Mouse (Mus musculus) NIH3T3 (cell line): ENCODE measurements around the gene Cdk14.
"Not testable (repeated sequence)": the region's sequence is repeated elsewhere in the genome, so short reads cannot be mapped to it uniquely, and the experiment has no call there.

Experiments
- DNase-seq: peaks from one replicate; pipeline ENCODE4 v3.0.0-alpha.2; 2012; ENCODE audit warnings: low read depth

Cdk14 gene

DNA sequence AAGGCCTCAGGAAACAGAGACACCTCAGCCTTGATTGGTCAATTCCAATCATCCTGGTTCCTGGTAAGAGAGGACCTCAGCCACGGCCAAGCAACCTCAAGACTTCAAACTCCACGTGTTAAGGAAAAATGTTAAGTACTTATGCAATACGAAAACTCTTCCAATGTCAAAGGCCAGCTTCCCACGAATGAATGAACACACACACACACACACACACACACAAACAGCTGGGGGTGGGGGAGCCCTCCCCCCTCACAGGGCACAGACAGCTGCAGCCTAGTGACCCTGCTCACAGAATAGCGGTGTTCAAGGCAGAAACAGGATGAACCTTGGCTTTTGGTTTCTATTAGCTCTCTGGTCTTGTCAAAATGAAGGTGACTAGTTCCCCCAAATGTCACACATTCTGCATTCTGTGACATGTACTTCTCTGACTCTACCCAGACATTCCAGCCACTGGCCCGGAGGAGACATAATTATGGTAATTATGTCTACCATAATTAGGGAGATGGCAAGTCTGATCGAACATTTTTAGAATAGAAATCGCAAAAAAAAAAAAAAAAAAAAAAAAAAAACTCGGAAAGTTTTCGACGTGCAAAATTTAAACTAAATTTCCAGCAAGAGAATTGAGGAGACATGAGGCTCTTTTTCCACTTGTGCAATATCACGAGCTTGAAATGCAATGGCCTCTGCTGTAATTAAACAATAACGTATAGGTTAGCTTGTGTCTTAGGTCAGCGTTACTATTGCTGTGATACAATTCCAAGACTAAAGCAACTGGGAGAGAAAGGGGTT, 54.6 kb downstream of the Cdk14 start:
- DNase-seq: no peak

GRCm38 (mm10) chr5:5361684-5362083, 58.4 kb downstream of the Cdk14 start:
- DNase-seq: no peak

DNA sequence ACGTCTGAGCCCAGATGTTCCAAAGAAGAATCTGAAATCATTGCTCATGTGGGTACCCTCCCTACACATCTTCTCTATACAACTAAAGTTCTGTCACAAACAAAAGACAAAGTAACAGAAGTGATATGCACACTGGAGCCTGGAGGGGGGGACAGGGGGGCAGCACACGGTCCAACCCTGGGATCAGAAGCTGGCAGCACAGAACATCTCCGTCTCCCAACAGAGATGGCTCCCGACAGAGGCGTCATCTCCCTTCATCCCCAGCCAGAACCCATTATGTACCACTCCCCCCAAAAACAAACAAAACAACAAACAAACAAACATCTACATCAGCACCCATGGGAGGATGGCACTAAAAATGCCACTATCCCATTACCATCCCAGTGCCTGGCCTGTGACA, 59.8 kb downstream of the Cdk14 start:
- DNase-seq: no peak

DNA sequence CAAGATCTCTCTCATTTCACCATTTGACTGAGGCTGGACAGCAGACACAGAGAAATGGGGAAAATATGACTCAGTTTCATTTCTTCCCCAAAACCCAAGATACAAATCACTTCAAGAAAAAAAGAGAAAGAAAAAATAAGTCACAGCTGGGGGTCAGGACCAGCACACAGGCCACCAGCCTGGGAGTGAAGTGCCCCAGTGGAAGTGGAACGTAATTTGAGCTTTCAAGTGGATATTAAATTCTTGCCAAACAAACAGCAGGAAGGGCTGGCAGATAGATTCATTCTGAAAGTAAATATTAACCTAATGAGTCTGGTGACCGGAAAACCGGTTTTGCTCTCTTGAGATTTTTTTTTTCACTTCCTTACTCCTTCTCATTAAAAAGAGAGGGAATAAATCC, 60.2 kb downstream of the Cdk14 start:
- DNase-seq: no peak

DNA sequence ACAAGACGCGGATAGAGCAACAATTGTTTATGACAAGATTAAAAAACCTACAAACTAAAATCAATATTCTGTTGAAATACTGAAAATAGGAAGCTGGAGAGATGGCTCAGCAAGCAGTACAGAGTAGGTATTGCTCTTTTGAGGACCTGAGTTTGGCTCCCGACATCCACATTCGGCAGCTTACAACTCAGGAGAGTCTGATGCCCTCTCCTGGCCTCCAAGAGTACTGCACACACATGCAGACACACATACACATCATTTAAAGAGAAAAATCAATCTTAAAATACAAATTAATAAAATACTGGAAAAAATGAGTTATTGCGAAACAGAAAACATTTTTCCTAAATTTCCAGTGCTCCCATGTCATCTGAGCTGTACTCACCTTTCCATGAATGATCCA, 60.7 kb downstream of the Cdk14 start:
- DNase-seq: no peak

GRCm38 (mm10) chr5:5358019-5358717, 61.9 kb downstream of the Cdk14 start:
- DNase-seq: no peak

DNA sequence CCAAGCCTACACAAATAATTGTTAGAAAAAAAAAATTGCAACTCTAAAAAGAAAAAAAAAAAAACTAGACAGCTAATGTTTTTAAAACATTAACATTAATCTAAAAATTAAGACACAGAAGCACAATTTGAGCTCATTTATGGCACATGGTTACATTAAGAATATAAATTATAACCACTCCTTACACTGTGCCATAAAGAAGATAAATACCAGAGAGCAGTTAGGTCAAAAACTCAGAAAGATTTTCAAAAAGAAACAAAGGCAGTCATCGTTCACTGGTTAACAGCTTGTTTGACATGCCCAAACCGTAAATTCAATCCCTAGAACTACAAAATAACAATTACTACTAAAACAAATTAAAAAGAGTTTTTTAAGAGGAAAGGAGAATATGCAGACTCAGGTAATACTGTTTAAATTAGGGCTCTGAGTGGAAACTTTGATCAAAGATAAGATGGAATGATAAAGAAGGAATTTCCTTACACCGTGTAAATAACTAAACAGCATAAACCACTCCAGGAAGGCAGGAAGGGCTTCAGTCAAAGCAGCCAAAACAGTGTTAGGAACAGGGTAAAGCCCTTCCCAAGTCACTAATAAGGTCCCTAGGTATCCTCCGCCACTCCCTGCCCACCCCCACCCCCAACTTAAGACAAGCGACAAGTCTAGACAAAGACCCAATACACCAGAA, 65.3 kb downstream of the Cdk14 start:
- no peak for DNase-seq

- DNase-seq: no peak
These were observed 66.2 kb downstream of the Cdk14 start for GRCm38 (mm10) chr5:5353946-5354345.

DNA sequence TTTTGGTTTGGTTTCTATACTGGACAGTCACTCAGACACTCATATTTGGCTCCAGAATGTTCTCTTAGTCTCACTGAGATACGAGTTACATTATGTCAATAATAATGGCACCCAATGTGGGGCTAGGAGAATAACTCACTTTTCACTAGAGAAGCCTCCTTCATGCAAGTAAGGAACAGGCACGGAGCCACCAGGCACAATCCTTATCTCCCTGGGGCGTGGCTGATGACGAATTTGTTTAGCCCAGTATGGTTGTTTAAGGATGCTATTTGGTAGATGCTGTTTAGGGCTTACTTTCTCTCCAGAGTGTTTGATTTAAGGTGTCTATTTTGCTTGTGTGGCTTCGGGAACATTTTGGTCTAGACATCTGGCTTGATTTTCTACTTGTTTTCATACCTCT, 75.5 kb downstream of the Cdk14 start:
- no peak for DNase-seq

- peak; percentile 26 for DNase-seq
These were observed 76.4 kb downstream of the Cdk14 start for GRCm38 (mm10) chr5:5343741-5344140.

DNA sequence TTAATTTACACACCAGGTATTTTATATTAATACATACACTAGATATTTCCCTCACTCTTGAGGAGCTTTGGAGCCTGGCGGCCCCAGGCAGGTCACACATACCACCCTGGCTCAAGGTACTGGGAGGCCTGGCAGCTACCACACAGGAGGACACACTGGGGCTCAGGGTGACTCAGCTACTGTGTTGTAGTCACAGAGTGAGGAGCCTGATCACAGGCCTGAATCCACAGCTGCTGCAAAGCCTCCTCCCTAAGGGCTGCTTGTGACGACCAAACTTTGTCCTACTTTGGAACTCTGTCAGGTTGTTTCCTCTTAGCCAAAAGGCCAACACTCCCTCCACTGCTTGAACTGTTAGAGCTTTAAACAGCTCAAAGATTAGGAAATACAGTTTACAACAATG, 76.8 kb downstream of the Cdk14 start:
- DNase-seq: peak; percentile 49

DNA sequence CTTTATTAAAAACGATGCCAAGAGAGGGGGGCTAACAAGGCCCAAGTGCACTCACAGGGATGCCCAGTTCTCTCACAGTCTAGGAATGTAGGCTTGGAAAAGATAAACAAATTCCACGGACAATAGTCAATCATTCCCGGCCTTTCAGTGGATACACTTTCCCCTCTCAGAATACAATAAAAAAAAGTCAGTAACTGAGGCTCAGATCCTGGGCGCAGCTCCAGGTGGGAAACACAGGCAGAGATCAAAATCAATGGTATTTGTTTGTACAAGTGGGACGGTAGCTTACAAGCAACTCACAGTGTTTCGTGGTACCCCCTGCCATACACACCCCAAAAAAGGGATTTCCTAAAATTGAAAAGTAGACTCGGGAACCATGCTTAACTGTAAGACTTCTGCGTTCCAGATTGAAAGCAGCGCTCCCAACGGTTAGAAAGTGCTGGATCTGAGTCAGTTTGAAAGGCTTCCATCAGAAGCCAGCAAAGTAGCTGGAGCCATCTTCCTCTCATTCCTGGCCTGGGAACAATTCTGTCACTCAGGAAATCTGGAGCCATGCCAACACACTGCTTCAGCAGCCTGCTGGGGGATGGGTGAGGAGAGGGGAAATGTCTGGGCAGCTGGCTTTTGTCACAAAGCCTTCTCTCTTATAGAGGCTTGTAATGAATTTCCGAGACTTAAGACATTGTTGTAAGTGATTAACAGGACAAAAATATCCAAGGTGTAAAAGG, 77.5 kb downstream of the Cdk14 start:
- peak; percentile 75 for DNase-seq

DNA sequence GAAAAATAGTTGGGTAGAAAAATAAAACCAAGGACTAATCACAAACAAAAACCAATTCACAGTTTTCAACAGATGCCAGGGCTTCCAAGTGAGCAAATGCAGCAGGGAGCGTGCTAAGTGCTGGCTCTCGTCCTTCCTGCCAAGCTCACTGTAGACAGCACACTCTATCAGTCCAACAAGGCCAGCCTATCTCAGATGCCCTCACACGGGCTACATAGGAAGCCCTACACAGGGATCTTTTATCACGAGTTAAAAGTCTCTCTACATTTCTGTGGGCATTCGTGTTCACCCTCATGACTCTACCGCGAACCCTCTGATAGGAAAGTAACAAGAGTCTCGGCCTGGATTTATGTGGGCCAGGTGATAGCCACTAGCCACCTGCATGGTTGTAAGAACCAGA, 78.5 kb downstream of the Cdk14 start:
- DNase-seq: no peak

- no peak for DNase-seq
These were observed 86.2 kb downstream of the Cdk14 start for GRCm38 (mm10) chr5:5333916-5334315.

- DNase-seq: no peak
These were observed 89.1 kb downstream of the Cdk14 start for GRCm38 (mm10) chr5:5330926-5331460.

- not testable (repeated sequence) for DNase-seq
These were observed 91.1 kb downstream of the Cdk14 start for GRCm38 (mm10) chr5:5329018-5329417.

- peak; percentile 82 for DNase-seq
These were observed 93.4 kb downstream of the Cdk14 start for GRCm38 (mm10) chr5:5326716-5327115.

GRCm38 (mm10) chr5:5322699-5323098, 97.4 kb downstream of the Cdk14 start:
- no peak for DNase-seq

DNA sequence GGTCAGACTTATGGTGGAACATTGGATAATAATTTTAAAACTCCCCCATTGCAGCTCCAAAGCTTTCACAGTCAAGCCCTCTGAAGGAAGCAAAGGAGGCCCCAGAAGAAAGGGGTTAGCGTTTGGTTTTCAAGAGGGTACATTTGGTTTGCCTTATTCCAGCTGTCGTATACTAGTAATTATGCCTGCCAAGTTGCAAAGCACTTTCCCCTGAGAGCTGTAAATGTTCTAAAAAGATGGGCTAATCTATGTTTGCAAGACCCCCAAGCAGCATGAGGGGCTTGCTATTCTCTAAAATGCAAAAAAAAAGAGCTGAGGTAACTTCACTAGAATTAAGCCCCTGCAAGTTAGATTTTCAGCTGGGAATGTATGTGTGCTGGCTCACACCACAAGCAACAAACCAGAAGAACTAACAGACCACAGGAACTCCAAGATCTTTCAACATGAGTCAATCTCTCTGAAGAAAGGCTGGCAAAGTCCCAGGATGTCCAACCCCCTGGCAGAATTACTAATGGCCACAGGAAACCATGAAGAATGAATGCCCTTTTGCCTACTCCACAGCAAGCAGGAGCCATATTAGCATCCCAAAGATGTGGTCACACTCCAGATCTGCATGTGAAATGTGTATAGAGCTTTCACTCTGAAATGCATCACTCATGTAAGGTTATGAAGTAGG, 99.5 kb downstream of the Cdk14 start:
- DNase-seq: peak; percentile 98

GRCm38 (mm10) chr5:5319824-5320505, 100.1 kb downstream of the Cdk14 start:
- no peak for DNase-seq

GRCm38 (mm10) chr5:5314270-5314669, 105.8 kb downstream of the Cdk14 start:
- DNase-seq: no peak
